Mouse (Mus musculus) T-helper 1 cell (primary cell): Measurements from ENCODE around the gene Tmem191c.

Source experiments
- in situ Hi-C: fragments of 300-600 bp; cut with MboI, MseI; formaldehyde crosslinking; loops from one replicate; pipeline ENCODE4 v1.15.1; 2025; ENCODE audit warnings: high pct_unique_total_duplicates

Gene Tmem191c

GRCm38 (mm10) chr16:17261341-17261740 is 14.5 kb upstream of the Tmem191c start:
- in situ Hi-C loops: no loop called here

DNA sequence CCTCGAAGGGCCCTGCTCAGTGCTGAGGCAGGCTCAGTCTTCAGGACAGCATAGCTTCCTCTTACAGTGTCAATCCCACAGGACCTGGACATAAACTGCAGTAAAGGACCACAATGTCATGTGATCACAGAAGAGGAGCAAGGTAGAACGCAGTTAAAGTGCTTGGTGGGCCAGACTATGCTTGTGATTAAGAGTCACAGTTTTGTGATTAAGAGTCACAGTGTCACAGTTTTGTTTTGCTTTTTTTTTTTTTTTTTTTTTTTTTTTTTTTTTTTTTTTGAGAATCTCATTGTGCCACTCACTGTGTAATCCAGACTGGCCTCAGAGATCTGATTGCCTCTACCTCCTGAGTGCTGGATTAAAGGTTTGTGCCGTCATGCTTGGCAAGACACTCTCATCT is 9.8 kb upstream of the Tmem191c start:
- in situ Hi-C loops: loop anchor here (5.0 kb wide), 1 partner anchor 129 kb away; no protein-coding TSS in a partner anchor

- in situ Hi-C loops: loop anchor here (5.0 kb wide), 1 partner anchor 131 kb away; no protein-coding TSS in a partner anchor
Observed at GRCm38 (mm10) chr16:17267937-17268336, 7.9 kb upstream of the Tmem191c start.

- in situ Hi-C loops: loop anchor here (5.0 kb wide), 2 partner anchors 63 to 133 kb away; partner anchors contain the start of gene Rimbp3
Observed at GRCm38 (mm10) chr16:17269872-17270271, 6.0 kb upstream of the Tmem191c start.

- in situ Hi-C loops: loop anchor here (5.0 kb wide), 1 partner anchor 64 kb away; the partner anchor contains the start of gene Rimbp3
Observed at GRCm38 (mm10) chr16:17271124-17271523, 4.8 kb upstream of the Tmem191c start.

GRCm38 (mm10) chr16:17271856-17272255 is 4.0 kb upstream of the Tmem191c start:
- in situ Hi-C loops: loop anchor here (5.0 kb wide), 1 partner anchor 65 kb away; the partner anchor contains the start of gene Rimbp3

GRCm38 (mm10) chr16:17276164-17277151 is 581 bp downstream of the Tmem191c start:
- in situ Hi-C loops: no loop called here

DNA sequence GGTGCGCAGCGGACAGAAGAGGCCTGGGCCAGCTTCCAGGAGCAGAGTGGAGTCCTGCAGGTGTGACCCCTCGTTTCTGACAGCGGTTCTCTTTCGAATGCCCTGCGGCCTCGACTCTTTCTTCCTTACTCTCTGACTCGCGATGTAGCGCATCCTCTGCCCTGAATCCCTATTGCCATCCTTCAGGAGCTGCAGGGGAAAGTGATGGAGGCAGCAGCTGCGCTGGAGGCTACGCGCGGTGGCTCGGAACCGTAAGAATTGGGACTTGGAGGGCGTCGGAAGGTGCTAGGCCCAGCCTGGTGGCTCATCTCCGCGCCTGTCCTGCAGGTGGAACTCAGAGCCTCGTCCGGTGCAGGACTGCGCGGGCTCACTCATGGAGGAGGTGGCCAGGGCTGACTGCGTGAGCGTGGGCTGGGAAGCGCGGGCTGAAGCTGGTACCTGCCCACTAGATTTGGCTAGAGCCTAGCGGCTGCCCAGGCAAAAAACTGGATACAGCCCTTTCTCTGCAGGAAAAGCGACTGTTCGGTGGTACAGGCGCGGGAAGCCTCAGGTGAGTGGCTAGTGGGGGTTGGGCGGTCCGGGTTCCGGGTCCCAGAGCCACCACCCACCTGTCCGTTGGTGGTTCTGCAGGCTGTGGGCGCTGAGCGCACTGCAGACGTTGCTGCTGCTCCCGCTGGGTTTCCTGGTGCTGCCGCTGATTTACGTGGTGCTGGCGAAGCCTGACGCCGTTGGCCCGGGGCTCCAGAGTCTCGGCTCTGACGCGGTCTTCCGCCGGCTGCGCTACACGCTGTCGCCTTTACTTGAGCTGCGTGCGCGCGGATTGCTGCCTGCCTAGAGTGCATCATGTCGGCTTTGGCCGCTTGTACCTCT is 1.7 kb downstream of the Tmem191c start:
- in situ Hi-C loops: no loop called here

- in situ Hi-C loops: loop anchor here (5.0 kb wide), 1 partner anchor 408 kb away; the partner anchor contains the start of genes Top3b and Vpreb1
Observed at GRCm38 (mm10) chr16:17280471-17280870, 4.6 kb downstream of the Tmem191c start.

DNA sequence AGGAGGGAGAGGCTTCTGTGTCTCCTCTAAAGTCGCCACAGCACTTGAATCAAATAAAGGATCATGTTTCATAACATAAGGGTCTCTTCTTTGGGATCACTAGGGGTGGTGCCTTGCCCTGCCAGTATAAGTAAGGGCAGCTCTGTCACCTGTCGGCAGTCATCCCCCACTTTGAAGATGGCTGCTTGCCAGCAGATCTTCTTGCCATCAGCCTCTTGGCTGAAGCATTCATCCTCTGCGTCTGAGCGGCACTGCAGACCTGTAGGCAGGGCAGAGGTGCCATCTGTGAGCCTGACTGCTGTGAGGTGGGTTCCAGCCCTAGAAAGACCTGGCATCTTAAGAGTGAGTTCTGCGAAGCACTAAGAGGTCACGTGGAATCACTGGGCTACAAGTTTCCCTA is 7.3 kb downstream of the Tmem191c start:
- in situ Hi-C loops: loop anchor here (5.0 kb wide), 1 partner anchor 411 kb away; the partner anchor contains the start of genes Top3b and Vpreb1

DNA sequence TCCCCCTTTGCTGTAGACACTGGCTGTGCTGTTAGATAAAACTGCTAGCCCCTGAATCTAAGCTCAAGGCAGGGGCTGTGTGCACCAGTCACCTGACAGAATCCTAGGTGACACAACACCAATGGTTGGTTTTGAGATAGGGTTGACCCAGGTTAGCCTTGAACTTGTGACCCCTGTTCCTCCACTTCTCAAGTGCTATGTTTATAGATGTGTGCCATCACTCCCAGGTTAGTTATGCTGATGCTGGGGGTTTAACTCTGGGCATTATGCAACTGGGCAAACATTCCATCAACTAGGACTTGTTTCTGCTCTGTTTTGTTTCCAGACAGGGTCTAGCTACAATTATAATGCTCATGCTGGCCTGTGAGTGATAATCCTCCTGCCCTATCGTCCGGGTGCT is 11.2 kb downstream of the Tmem191c start:
- in situ Hi-C loops: no loop called here

GRCm38 (mm10) chr16:17291016-17291415 is 15.1 kb downstream of the Tmem191c start:
- in situ Hi-C loops: no loop called here

DNA sequence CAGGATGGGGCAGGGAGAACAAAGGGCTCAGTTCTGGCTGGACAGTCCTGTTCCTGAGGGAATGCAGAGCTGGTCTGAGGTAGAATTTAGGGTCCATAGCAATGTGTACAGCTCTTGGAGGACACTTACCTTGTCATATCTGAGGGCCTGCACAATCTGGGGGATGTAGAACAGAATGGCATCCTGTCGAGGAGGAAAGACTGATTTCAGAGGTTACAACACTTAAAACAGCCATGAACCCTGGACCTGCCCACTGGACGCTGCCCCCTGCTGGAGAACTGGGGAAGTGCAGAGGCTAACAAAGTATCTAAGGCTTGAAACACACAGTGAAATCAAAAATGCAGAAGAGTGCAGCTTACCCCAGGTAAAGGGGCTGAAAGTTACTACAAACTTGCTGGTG is 16.9 kb downstream of the Tmem191c start:
- in situ Hi-C loops: no loop called here

DNA sequence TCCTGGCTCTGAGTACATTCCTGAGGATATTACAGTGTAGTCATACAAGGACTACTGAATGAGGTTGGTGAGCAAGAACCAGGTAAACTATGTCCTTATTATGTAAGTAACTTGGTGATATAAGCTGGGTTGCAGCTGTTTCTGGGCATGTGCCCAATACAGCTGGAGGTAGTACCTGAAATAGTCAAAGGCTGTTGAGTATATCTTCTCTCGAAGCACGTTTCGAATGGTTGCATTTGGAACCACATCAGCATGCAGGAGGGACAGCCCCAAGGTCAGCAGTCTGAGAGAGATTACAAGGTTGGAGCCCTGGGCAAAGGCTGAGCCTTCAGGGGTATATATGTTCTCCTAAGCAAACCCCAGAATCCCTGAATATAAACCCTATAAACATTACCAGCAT is 24.9 kb downstream of the Tmem191c start:
- in situ Hi-C loops: no loop called here

DNA sequence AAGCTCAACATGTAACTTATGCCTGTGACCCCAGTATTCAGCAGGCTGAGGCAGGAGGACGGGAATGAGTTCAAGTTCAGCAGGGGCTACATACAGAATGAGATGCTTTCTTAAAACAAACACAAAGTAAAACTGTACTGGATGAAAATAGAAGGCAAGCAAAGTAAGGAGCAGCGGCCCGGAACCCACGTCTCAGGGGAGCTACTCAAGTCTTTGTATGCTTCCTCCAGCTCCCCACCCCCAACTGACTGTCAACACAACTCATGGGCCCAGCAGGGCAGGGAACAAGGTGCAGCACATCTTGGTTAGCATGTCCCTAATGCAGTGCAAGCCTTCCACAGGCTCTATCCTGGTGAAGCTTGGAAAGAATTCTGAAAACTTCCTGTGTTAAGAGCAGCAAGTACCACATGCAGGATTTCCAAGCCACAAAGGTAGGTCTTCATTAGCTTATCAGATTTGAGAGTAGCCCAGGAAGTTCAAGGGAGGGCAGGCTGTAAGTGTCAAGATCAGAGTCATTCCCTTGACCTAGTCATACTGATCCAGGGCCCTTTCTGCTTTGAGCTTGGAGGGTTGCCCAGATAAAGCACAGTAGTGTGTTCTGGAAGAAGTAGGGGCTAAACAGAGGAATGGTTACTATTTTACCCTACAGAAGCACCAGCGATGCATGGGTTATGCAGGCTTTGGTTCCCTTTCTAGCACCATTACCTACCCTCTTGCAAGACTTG is 27.8 kb downstream of the Tmem191c start:
- in situ Hi-C loops: no loop called here

DNA sequence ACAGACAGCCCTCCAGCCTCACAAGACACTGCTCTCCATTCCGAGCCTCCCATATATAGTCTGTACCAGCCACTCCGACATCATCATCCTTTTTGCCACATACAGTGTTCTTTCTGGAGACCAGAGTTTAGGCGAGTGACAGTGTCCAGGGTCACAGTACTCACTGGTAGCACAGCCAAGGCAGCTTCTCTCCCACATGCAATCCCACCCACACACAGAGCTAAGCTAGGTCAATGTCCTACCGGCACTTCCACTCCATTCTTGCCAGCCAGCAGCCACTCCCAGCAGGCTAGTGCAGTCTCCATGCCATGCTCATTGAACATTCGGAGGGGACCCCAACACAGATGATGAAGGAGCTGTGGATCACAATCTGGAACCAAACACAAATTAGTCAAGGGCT is 31.6 kb downstream of the Tmem191c start:
- in situ Hi-C loops: no loop called here

- in situ Hi-C loops: no loop called here
Observed at GRCm38 (mm10) chr16:17309036-17309435, 33.2 kb downstream of the Tmem191c start.

DNA sequence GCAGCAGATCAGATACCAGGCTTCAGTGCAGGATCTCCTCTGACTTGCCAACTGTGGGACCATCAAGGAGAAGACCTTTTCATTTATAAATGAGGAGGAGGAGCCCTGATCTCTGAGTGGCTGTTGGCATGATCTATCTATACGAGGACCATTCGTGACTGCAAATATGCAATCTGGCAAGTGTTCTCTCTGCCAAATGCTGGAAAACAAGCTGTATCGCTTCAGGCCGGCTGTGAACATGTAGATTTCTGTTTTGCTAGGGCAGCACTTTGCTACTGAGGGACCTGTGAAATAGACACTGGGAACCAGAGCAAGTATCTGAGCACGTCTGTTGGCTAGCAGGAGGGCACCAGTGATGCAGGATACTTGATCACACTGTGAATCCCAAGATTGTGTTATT is 36.7 kb downstream of the Tmem191c start:
- in situ Hi-C loops: loop anchor here (10.0 kb wide), 1 partner anchor 1222 kb away; no protein-coding TSS in a partner anchor

DNA sequence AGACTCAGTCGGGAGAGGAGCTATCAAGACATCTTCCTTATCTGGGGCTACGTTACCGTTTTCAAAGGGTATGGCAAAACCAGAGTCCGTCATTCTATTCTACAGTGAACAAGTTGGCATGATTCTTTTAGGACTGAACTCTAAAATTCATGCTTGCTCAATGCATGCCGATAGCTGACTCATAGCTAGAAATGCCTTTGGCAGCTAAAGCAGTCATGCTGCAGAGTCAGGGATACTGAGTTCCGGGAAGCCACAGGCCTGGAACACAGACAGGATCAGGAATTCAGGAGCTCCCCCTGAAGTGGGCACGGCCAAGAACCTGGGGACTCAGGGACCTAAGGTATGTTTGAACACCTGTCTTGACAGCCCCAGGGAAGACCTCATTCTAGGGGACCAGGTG is 40.7 kb downstream of the Tmem191c start:
- in situ Hi-C loops: loop anchor here (10.0 kb wide), 1 partner anchor 1218 kb away; no protein-coding TSS in a partner anchor

- in situ Hi-C loops: no loop called here
Observed at GRCm38 (mm10) chr16:17321481-17321880, 45.6 kb downstream of the Tmem191c start.

DNA sequence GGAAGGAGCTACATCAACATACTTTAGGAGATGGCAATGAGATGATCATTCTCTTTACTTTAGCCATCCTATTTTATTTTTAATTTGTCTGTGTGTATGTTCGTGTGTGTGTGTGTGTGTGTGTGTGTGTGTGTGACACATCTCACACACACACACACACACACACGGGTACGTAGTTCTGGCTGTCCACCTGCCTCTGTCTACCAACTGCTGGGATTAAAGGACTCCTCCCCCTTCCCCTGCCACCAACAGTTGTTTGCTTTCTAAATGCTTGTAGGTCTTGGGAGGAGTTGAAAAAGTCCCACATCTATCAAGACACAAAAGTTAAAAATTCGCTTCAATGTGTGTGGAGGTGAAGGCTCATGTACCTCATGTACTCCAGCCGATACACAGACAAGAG is 48.9 kb downstream of the Tmem191c start:
- in situ Hi-C loops: no loop called here
